Mouse (Mus musculus): ENCODE measurements around the gene Trpm3. TPM values are rescaled to one million over a fixed set of nuclear protein-coding genes. Genes with fewer than 3 reads are reported as not detected.
A peak's percentile ranks its signal among the peaks of the same experiment; 100 is the strongest.

The Trpm3 gene
- polyA plus RNA-seq, 1 experiment: 0.30 TPM

DNA sequence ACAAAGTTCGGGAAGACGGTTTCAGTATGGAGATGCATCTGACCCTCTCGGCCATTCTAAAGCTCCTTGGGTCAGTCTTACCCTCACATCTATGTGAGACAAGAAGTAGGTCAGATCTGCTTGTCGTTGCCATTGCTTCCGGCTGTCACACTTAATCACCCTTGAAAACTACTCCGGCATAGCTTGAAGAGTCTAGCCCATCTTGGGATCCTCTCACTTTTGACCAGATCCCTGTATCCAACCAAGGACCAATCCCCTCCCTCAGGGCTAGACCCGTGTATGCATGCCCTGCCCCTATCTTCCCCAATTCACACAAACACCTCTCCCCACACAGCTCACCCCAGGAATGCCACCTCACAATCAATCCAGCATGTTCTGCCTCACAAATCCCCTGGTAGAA lies 867.0 kb downstream of the Trpm3 start:
- H3K27ac ChIP-seq (ENCODE audit: control insufficient read depth, insufficient read depth, low read length): no peak overlapping the region
- no peak for TF ChIP-seq CTCF (IDR thresholded peaks at IDR 0.05; ENCODE audit: borderline replicate concordance, control insufficient read depth, extremely low read depth, insufficient read depth, low read length, poor library complexity)
- no peak for TF ChIP-seq POLR2A (IDR thresholded peaks at IDR 0.05; ENCODE audit: control insufficient read depth, extremely low read depth, insufficient read depth, low read length, poor library complexity)
- 96% methylated on average over 7 of the region's 7 CpGs for WGBS

DNA sequence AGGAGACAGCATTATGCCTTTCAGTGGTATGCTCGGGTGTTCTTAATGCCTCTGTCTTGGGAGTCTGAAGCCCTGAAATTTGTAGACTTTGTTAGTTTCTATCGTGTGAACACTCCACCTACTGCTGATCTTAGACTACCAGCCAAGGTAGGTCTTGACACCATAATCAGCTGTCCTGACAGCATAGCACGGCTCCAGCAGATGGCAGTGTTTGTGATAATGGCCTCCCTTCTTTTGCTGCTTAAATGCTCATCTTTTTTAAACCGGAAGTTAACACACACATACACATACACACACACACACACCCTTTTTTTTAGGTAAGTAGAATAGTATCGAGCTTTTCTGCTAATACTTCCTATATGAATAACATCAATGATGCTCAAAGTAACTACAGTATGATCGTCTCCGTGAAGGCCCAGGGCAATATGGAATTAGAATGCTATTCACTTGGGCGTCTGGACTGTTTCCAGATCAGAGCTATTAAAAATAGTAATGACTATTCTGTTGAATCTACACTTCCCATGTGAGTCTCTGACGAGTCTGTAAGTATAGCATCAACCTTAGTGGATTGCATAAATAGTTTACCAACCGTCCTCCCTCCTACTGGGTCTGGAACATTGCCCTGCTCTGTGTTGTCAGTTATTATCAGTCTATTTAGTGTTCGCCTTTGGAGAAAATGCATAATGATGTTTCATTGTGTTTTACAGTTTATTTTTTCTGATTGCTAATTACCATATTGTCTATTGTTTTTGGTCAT lies 867.8 kb downstream of the Trpm3 start:
- Histone ChIP-seq H3K27me3 (ENCODE audit: control insufficient read depth, insufficient read depth, low read length) (no peaks in the 10 kb centered on the region), H3K27ac (ENCODE audit: control insufficient read depth, insufficient read depth, low read length) (no peak overlapping the region), H3K4me3 (ENCODE audit: control insufficient read depth, insufficient read depth, low read length) (no peak overlapping the region), H3K4me1 (replicated peaks; ENCODE audit: control insufficient read depth, insufficient read depth, low read length) (no peaks in the 10 kb centered on the region), H3K36me3 (ENCODE audit: control insufficient read depth, insufficient read depth, low read length) (no peaks in the 10 kb centered on the region)
- peak; percentile 6 for DNase-seq
- 74% methylated on average over 11 of the region's 11 CpGs for WGBS
- TF ChIP-seq POLR2A (IDR thresholded peaks at IDR 0.05; ENCODE audit: control insufficient read depth, extremely low read depth, insufficient read depth, low read length, poor library complexity) (no peak), CTCF (IDR thresholded peaks at IDR 0.05; ENCODE audit: borderline replicate concordance, control insufficient read depth, extremely low read depth, insufficient read depth, low read length, poor library complexity) (no peak)

More for the DNA sequence above, 867.0 kb downstream of the Trpm3 start:
- H3K36me3 ChIP-seq (ENCODE audit: control insufficient read depth, insufficient read depth, low read length): no peaks in the 10 kb centered on the region
- no peaks in the 10 kb centered on the region for H3K4me1 ChIP-seq (replicated peaks; ENCODE audit: control insufficient read depth, insufficient read depth, low read length)
- H3K4me3 ChIP-seq (ENCODE audit: control insufficient read depth, insufficient read depth, low read length): no peak overlapping the region
- DNase-seq: no peak
- H3K27me3 ChIP-seq (ENCODE audit: control insufficient read depth, insufficient read depth, low read length): no peaks in the 10 kb centered on the region

DNA sequence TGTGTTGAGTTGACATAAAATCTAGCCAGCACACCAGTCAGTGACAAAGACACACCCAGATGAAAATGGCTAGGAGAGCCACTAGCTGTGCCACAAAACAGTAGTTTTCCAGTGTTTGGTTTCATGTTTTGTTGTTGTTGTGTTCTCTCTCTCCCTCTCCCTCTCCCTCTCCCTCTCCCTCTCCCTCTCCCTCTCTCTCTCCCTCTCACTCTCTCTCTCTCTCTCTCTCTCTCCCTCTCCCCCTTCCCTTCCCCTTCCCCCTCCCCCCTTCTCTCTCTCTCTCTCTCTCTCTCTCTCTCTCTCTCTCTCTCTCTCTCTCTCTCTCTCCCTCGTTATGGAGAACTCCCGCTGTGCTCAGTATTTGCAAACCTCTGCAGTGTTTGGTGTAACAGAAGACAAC lies 874.8 kb downstream of the Trpm3 start:
- Histone ChIP-seq H3K27ac (ENCODE audit: control insufficient read depth, insufficient read depth, low read length) (no peak overlapping the region), H3K27me3 (ENCODE audit: control insufficient read depth, insufficient read depth, low read length) (no peaks in the 10 kb centered on the region), H3K4me1 (replicated peaks; ENCODE audit: control insufficient read depth, insufficient read depth, low read length) (no peaks in the 10 kb centered on the region), H3K4me3 (ENCODE audit: control insufficient read depth, insufficient read depth, low read length) (no peak overlapping the region), H3K36me3 (ENCODE audit: control insufficient read depth, insufficient read depth, low read length) (no peaks in the 10 kb centered on the region)
- TF ChIP-seq CTCF (IDR thresholded peaks at IDR 0.05; ENCODE audit: borderline replicate concordance, control insufficient read depth, extremely low read depth, insufficient read depth, low read length, poor library complexity) (no peak), POLR2A (IDR thresholded peaks at IDR 0.05; ENCODE audit: control insufficient read depth, extremely low read depth, insufficient read depth, low read length, poor library complexity) (no peak)
- WGBS: 71% methylated on average over 1 of the region's 2 CpGs
- DNase-seq: no peak

DNA sequence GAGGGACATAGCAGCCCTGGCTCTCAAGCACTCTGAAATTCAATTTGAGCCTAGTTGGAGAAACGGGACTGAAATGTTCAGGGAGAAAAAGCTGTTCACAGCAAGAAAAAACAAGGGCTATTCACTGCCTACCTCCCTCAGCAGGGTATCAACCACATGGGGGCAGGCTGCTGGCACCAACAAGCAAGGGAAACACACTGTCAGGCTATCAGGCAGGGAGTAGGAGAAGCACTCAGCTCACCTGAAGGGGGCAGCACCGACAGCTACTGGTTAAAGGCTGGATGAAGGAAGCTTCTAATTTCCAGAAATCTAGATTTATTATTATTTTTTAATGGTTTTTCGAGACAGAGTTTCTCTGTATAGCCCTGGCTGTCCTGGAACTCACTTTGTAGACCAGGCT lies 876.7 kb downstream of the Trpm3 start:
- TF ChIP-seq CTCF (IDR thresholded peaks at IDR 0.05; ENCODE audit: borderline replicate concordance, control insufficient read depth, extremely low read depth, insufficient read depth, low read length, poor library complexity) (no peak), POLR2A (IDR thresholded peaks at IDR 0.05; ENCODE audit: control insufficient read depth, extremely low read depth, insufficient read depth, low read length, poor library complexity) (no peak)
- peak; percentile 18 for DNase-seq
- Histone ChIP-seq H3K36me3 (ENCODE audit: control insufficient read depth, insufficient read depth, low read length) (no peaks in the 10 kb centered on the region), H3K4me3 (ENCODE audit: control insufficient read depth, insufficient read depth, low read length) (no peak overlapping the region), H3K27me3 (ENCODE audit: control insufficient read depth, insufficient read depth, low read length) (no peaks in the 10 kb centered on the region), H3K27ac (ENCODE audit: control insufficient read depth, insufficient read depth, low read length) (no peak overlapping the region), H3K4me1 (replicated peaks; ENCODE audit: control insufficient read depth, insufficient read depth, low read length) (no peaks in the 10 kb centered on the region)
- WGBS: 59% methylated on average over 3 of the region's 3 CpGs

DNA sequence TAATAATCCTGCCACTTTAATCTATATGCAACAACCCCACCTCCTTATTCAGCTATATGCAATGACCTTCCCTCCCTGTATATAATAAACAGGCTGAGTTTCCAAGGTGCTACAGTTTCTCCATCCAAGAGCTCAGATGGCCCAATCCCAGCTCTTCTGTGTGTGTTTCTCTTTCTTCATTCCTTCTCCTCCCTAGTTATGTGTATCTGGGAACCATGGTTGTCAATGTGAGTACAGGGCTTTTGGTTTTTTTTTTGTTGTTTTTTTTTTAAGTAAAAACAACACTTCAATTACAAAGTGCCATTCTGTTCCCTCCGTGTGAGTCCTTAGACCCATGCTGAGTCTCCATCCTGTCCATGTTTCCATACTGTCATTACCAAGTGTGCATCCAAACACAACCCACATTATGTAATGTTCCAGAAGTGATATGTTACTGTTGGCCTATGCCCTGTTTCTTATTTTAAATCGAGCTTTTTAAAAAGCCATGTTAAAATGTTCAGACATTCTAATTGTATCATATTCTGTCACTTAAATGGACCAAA lies 879.4 kb downstream of the Trpm3 start:
- no peak overlapping the region for H3K4me3 ChIP-seq (ENCODE audit: control insufficient read depth, insufficient read depth, low read length)
- 88% methylated on average over 2 of the region's 2 CpGs for WGBS
- H3K4me1 ChIP-seq (replicated peaks; ENCODE audit: control insufficient read depth, insufficient read depth, low read length): no peaks in the 10 kb centered on the region
- no peaks in the 10 kb centered on the region for H3K27me3 ChIP-seq (ENCODE audit: control insufficient read depth, insufficient read depth, low read length)
- H3K27ac ChIP-seq (ENCODE audit: control insufficient read depth, insufficient read depth, low read length): no peak overlapping the region
- no peak for DNase-seq
- no peaks in the 10 kb centered on the region for H3K36me3 ChIP-seq (ENCODE audit: control insufficient read depth, insufficient read depth, low read length)
- TF ChIP-seq CTCF (IDR thresholded peaks at IDR 0.05; ENCODE audit: borderline replicate concordance, control insufficient read depth, extremely low read depth, insufficient read depth, low read length, poor library complexity): no peak
- no peak for TF ChIP-seq POLR2A (IDR thresholded peaks at IDR 0.05; ENCODE audit: control insufficient read depth, extremely low read depth, insufficient read depth, low read length, poor library complexity)

DNA sequence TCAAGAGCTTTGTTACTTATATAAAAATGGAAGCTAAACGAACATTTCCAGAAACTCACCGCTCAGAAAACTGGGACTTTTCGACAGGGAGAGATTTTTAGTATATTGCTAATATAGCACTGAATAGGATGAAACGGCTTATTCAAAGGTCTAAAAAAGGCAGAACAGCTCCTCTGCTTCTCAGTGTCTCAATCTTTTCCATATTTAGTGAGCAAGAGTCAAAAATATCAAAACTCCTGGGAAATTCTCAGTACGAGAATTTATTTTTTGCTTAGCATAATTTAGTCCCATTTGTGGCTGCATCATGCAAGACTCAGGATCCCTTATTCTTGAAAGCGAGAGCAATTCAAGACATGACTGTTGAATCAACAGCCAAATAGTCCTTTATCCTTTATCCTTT lies 884.1 kb downstream of the Trpm3 start:
- DNase-seq: no peak
- no peak for TF ChIP-seq POLR2A (IDR thresholded peaks at IDR 0.05; ENCODE audit: control insufficient read depth, extremely low read depth, insufficient read depth, low read length, poor library complexity)
- TF ChIP-seq CTCF (IDR thresholded peaks at IDR 0.05; ENCODE audit: borderline replicate concordance, control insufficient read depth, extremely low read depth, insufficient read depth, low read length, poor library complexity): no peak
- Histone ChIP-seq H3K36me3 (ENCODE audit: control insufficient read depth, insufficient read depth, low read length) (no peaks in the 10 kb centered on the region), H3K4me1 (replicated peaks; ENCODE audit: control insufficient read depth, insufficient read depth, low read length) (no peaks in the 10 kb centered on the region), H3K27ac (ENCODE audit: control insufficient read depth, insufficient read depth, low read length) (no peak overlapping the region), H3K27me3 (ENCODE audit: control insufficient read depth, insufficient read depth, low read length) (no peaks in the 10 kb centered on the region), H3K4me3 (ENCODE audit: control insufficient read depth, insufficient read depth, low read length) (no peak overlapping the region)
- 95% methylated on average over 6 of the region's 6 CpGs for WGBS
